Mouse (Mus musculus): ENCODE measurements around the gene Mad2l1bp. TPM values are rescaled to one million over a fixed set of nuclear protein-coding genes. Genes with fewer than 3 reads are reported as not detected.

The Mad2l1bp gene
- polyA plus RNA-seq, 1 experiment = 27.1 TPM

DNA sequence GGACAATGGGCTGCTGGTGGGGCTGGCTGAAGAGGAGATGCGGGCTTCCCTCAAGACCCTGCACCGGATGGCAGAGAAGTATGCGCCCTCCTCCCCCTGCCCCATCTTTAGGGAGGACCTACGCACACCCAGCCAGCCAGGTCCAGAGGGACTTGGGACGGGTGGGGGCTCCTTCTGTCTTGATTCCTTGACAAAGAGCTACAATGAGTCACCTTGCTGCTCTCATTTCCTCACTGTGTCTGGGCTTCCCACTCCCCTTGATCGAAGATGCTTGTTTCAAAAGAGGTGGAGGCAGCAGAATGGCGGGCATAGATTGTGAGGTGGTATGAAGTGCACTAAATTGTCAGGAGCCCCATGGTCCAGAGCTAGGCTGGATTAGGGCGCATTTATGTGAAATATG is 10.9 kb upstream of the Mad2l1bp start:
- Histone ChIP-seq H3K27ac (ENCODE audit: insufficient read depth, low read depth, low read length) (no peak overlapping the region), H3K4me3 (ENCODE audit: low read depth, low read length) (no peak overlapping the region), H3K4me1 (ENCODE audit: control insufficient read depth, insufficient read depth, insufficient read length, low read length) (peaks cover 6% of the 10 kb centered on the region; the same call in 1 of the 2 replicates), H3K36me3 (ENCODE audit: control insufficient read depth, insufficient read depth, low read length) (peaks cover 53% of the 10 kb centered on the region), H3K27me3 (ENCODE audit: control insufficient read depth, insufficient read depth, low read length) (no peaks in the 10 kb centered on the region)
- WGBS = 94% methylated on average over 8 of the region's 8 CpGs
- TF ChIP-seq POLR2A (IDR thresholded peaks at IDR 0.05; ENCODE audit: low read depth, low read length) = no peak

DNA sequence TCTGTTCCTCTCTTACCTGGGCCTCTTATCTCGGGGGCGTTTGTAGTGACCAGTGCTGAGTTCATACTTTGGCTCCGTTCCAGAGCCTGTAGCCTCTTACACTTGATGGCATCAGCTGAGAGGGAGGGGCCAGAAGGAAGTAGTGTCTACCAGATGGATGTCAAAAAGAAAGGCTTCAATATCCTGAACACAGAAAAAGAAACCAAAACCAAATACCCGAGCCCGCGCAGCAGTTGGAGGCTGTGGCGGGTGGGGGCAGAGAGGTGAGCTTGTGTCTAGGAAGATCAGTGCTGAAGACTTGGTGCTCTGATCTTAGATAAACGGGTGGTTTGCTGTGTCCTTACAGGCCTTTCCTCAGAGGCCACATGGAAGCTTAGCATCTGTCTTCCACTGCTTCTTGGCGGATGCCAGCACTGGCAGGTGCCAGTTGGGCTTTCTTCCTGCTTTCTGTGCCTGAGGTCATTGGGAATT is 9.6 kb upstream of the Mad2l1bp start:
- TF ChIP-seq CTCF (IDR thresholded peaks at IDR 0.05; ENCODE audit: extremely low read depth, insufficient read length, insufficient replicate concordance, low read depth, low read length) = no peak
- no peak for TF ChIP-seq POLR2A (IDR thresholded peaks at IDR 0.05; ENCODE audit: low read depth, low read length)
- peak overlapping the region; percentile 50 for H3K4me3 ChIP-seq (ENCODE audit: low read depth, low read length)
- H3K27me3 ChIP-seq (ENCODE audit: control insufficient read depth, insufficient read depth, low read length) = no peaks in the 10 kb centered on the region
- WGBS = 9% methylated on average over 9 of the region's 9 CpGs
- H3K36me3 ChIP-seq (ENCODE audit: control insufficient read depth, insufficient read depth, low read length) = peaks cover 41% of the 10 kb centered on the region
- H3K4me1 ChIP-seq (ENCODE audit: control insufficient read depth, insufficient read depth, insufficient read length, low read length) = peaks cover 9% of the 10 kb centered on the region
- H3K27ac ChIP-seq (ENCODE audit: insufficient read depth, low read depth, low read length) = peak overlapping the region; percentile 81

- Histone ChIP-seq H3K4me1 (ENCODE audit: control insufficient read depth, insufficient read depth, insufficient read length, low read length) (peaks cover 9% of the 10 kb centered on the region), H3K27ac (ENCODE audit: insufficient read depth, low read depth, low read length) (peak overlapping the region; percentile 81), H3K27me3 (ENCODE audit: control insufficient read depth, insufficient read depth, low read length) (no peaks in the 10 kb centered on the region), H3K4me3 (ENCODE audit: low read depth, low read length) (peak overlapping the region; percentile 50), H3K36me3 (ENCODE audit: control insufficient read depth, insufficient read depth, low read length) (peaks cover 37% of the 10 kb centered on the region)
- 25% methylated on average over 7 of the region's 7 CpGs for WGBS
- TF ChIP-seq CTCF (IDR thresholded peaks at IDR 0.05; ENCODE audit: extremely low read depth, insufficient read length, insufficient replicate concordance, low read depth, low read length) = no peak
- TF ChIP-seq POLR2A (IDR thresholded peaks at IDR 0.05; ENCODE audit: low read depth, low read length) = no peak
Observed at GRCm38 (mm10) chr17:46162551-46162950, 9.2 kb upstream of the Mad2l1bp start.

- Histone ChIP-seq H3K36me3 (ENCODE audit: control insufficient read depth, insufficient read depth, low read length) (peaks cover 29% of the 10 kb centered on the region), H3K4me1 (ENCODE audit: control insufficient read depth, insufficient read depth, insufficient read length, low read length) (peaks cover 9% of the 10 kb centered on the region), H3K27me3 (ENCODE audit: control insufficient read depth, insufficient read depth, low read length) (no peaks in the 10 kb centered on the region), H3K27ac (ENCODE audit: insufficient read depth, low read depth, low read length) (peak overlapping the region; percentile 81), H3K4me3 (ENCODE audit: low read depth, low read length) (peak overlapping the region; percentile 97)
- WGBS = 33% methylated on average over 9 of the region's 9 CpGs
- no peak for TF ChIP-seq CTCF (IDR thresholded peaks at IDR 0.05; ENCODE audit: extremely low read depth, insufficient read length, insufficient replicate concordance, low read depth, low read length)
- no peak for TF ChIP-seq POLR2A (IDR thresholded peaks at IDR 0.05; ENCODE audit: low read depth, low read length)
Observed at GRCm38 (mm10) chr17:46161710-46162109, 8.4 kb upstream of the Mad2l1bp start.

- TF ChIP-seq CTCF (IDR thresholded peaks at IDR 0.05; ENCODE audit: extremely low read depth, insufficient read length, insufficient replicate concordance, low read depth, low read length) = no peak
- no peak for TF ChIP-seq POLR2A (IDR thresholded peaks at IDR 0.05; ENCODE audit: low read depth, low read length)
- peaks cover 9% of the 10 kb centered on the region for H3K4me1 ChIP-seq (ENCODE audit: control insufficient read depth, insufficient read depth, insufficient read length, low read length)
- H3K4me3 ChIP-seq (ENCODE audit: low read depth, low read length) = peak overlapping the region; percentile 97
- 1% methylated on average over 19 of the region's 19 CpGs for WGBS
- H3K27me3 ChIP-seq (ENCODE audit: control insufficient read depth, insufficient read depth, low read length) = no peaks in the 10 kb centered on the region
- H3K36me3 ChIP-seq (ENCODE audit: control insufficient read depth, insufficient read depth, low read length) = peaks cover 23% of the 10 kb centered on the region
- H3K27ac ChIP-seq (ENCODE audit: insufficient read depth, low read depth, low read length) = peak overlapping the region; percentile 81
Observed at GRCm38 (mm10) chr17:46161179-46161578, 7.8 kb upstream of the Mad2l1bp start.

DNA sequence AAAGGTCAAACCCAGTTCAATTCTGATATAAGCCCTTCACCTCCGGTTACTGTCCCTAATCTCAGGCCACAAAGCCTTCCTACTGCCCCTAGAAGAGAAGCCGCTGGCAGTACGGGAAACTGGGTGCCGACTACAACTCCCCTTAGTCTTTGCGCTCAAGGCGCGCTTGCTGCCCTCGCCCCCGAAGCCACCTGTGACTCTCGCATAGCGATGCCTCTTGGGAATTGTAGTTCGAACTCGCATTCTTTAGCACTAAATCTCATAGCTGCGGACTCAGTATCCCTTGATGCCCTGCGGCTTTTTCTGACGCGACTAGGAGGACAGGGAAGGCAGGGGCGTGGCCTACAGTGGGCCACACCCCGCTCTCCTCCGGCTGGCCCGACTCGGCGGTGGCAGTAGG is 7.3 kb upstream of the Mad2l1bp start, which contains the start of gene Gtpbp2:
TSS of gene Gtpbp2 (plus strand) at position 347 of the 400 bp plus-strand sequence.
- no peaks in the 10 kb centered on the region for H3K27me3 ChIP-seq (ENCODE audit: control insufficient read depth, insufficient read depth, low read length)
- H3K4me3 ChIP-seq (ENCODE audit: low read depth, low read length) = peak within 1 kb of the TSS; percentile 97
- peaks cover 9% of the 10 kb centered on the region for H3K4me1 ChIP-seq (ENCODE audit: control insufficient read depth, insufficient read depth, insufficient read length, low read length)
- H3K27ac ChIP-seq (ENCODE audit: insufficient read depth, low read depth, low read length) = peak within 1 kb of the TSS; percentile 98
- H3K36me3 ChIP-seq (ENCODE audit: control insufficient read depth, insufficient read depth, low read length) = peaks cover 18% of the 10 kb centered on the region
- TF ChIP-seq POLR2A (IDR thresholded peaks at IDR 0.05; ENCODE audit: low read depth, low read length) (0 out of 2 replicates have a peak, but pooled peaks have one; percentile 29), CTCF (IDR thresholded peaks at IDR 0.05; ENCODE audit: extremely low read depth, insufficient read length, insufficient replicate concordance, low read depth, low read length) (no peak)
- WGBS = 1% methylated on average over 23 of the region's 23 CpGs

- H3K4me1 ChIP-seq (ENCODE audit: control insufficient read depth, insufficient read depth, insufficient read length, low read length) = peaks cover 9% of the 10 kb centered on the region
- H3K4me3 ChIP-seq (ENCODE audit: low read depth, low read length) = peak overlapping the region; percentile 71
- no peaks in the 10 kb centered on the region for H3K27me3 ChIP-seq (ENCODE audit: control insufficient read depth, insufficient read depth, low read length)
- H3K27ac ChIP-seq (ENCODE audit: insufficient read depth, low read depth, low read length) = peak overlapping the region; percentile 98
- TF ChIP-seq CTCF (IDR thresholded peaks at IDR 0.05; ENCODE audit: extremely low read depth, insufficient read length, insufficient replicate concordance, low read depth, low read length) (peak; percentile 36; the same call in 1 of the 2 replicates), POLR2A (IDR thresholded peaks at IDR 0.05; ENCODE audit: low read depth, low read length) (peak; percentile 40; the same call in 1 of the 2 replicates)
- H3K36me3 ChIP-seq (ENCODE audit: control insufficient read depth, insufficient read depth, low read length) = peaks cover 13% of the 10 kb centered on the region
- under 1% methylated on average over 16 of the region's 16 CpGs for WGBS
Observed at GRCm38 (mm10) chr17:46160090-46160662, 6.8 kb upstream of the Mad2l1bp start.

Measured in small intestine, adult 2 months (tissue).